Mouse (Mus musculus) frontal cortex, postnatal 10 days (tissue): ENCODE measurements around the gene Cpt1c.
"Not testable (repeated sequence)": the region's sequence is repeated elsewhere in the genome, so short reads cannot be mapped to it uniquely, and the experiment has no call there.

Source experiments
- DNase-seq, 2 experiments: peaks; one replicate each; pipeline ENCODE4 v3.0.0; 2022; ENCODE audit warnings: low spot score in 2 of 2, mixed read lengths in 1 of 2

The Cpt1c gene

DNA sequence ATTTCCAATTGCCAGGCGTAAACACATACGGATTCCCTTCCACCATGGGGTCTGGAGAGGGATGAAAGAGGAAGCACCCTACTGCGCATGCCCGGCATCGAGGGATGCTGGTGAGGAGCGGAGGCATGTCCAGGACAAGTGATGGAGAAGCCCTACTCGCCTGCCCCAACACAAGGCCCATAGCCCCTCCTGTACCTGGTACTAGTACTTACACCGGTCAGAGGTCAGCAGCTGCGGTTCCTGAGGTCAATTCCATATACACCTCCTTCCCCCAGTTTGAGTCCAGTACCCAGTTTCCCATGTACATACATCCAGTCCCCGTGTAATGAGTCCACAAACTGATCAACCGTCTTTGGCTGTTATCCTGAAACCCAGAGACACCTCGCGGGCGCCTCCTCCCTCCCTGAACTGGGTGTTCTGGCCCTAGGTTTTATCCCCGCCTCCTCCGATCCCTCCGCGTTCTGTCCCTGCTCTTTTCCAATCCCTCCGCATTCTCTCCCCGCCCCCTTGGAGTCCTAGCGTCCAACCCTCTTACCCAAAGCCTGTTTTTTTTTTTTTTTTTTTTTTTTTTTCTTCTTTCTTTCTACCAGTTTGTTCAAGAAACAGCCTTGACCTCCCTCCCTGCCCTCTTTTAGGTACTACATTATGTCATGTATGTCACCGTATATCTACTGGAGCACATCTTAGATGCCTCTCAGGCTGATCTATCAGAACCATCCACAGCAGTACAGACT lies at the start of gene Cpt1c:
TSS of gene Cpt1c (minus strand) at position 469 of the 734 bp plus-strand sequence.
- DNase-seq: peak; percentile 84 to 88

DNA sequence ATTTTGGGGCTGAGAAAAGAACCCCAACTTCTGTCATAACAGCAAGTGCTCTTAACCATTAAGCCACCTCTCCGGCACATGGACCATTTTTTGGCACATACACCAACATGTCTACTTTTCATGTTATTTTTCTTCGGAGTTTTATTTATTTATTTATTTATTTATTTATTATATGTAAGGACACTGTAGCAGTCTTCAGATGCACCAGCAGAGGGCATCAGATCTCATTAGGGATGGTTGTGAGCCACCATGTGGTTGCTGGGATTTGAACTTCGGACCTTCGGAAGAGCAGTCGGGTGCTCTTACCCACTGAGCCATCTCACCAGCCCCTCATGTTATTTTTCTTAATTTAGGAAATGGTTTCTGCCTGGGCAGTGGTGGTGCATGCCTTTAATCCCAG lies 49.1 kb upstream of the Cpt1c start:
- DNase-seq: not testable (repeated sequence)

DNA sequence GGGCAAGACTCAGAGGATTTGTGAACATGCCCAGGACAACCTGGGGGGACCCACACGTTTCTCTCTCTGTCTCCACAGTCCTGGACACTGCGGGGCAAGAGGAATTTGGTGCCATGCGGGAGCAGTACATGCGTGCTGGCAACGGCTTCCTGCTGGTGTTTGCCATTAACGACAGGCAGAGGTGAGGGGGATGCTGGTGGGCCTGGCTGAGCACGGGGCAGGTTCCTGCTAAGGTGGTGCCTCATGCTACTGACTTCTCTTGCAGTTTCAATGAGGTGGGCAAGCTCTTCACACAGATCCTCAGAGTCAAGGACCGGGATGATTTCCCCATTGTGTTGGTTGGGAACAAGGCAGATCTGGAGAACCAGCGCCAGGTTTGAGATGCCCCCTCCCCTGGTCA lies 45.6 kb upstream of the Cpt1c start:
- no peak for DNase-seq

GRCm38 (mm10) chr7:45019031-45019571 lies 44.5 kb upstream of the Cpt1c start:
- no peak for DNase-seq

- peak; percentile 80 to 85 for DNase-seq
These were observed 42.8 kb upstream of the Cpt1c start, which contains the start of gene Rras for GRCm38 (mm10) chr7:45017242-45018061. TSS of gene Rras (plus strand) at chr7:45017961.

GRCm38 (mm10) chr7:45016761-45017160 lies 42.1 kb upstream of the Cpt1c start:
- DNase-seq: no peak

- peak; percentile 99 to 100 for DNase-seq
These were observed 41.4 kb upstream of the Cpt1c start, which contains the start of gene Scaf1 for GRCm38 (mm10) chr7:45015957-45016612. TSS of gene Scaf1 (minus strand) at chr7:45016363.

GRCm38 (mm10) chr7:45015344-45015956 lies 40.8 kb upstream of the Cpt1c start:
- DNase-seq: no peak

GRCm38 (mm10) chr7:45014096-45014451 lies 39.4 kb upstream of the Cpt1c start:
- no peak for DNase-seq

DNA sequence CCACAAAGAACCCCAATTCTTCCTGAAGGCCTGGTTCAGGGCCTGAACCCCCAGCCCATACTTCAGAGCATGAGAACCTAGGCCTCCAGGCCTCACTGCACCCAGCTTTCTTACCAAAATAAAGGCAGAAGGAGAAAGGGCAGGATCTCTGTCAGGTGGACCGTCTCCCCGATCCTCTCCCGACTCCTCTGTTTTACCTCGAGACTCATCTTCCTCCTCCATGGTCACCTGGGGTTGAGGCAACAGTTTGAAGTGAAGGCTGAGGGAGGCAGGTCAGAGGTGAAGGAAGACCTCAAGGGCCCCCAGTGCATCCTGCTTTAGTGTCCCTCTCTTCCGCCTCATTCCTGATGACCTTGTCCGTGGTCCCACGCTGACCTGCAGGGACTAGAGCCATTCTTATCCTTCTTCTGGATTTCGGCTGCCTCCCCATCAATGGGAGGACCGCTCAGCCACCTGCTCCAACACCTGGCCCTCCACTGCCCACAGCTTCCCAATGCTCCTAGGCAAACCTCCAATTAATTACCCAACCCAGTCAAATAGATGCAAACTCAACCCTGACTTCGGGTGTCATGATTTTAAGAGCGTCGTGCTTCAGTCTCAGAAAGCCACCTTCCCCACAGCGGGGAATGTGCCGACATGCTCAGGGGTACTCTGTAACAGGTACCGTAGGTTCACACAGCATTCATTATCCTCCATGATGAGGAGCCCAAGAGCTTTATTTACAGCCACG lies 38.9 kb upstream of the Cpt1c start:
- no peak for DNase-seq

GRCm38 (mm10) chr7:45012824-45013223 lies 38.2 kb upstream of the Cpt1c start:
- no peak for DNase-seq

GRCm38 (mm10) chr7:45012011-45012410 lies 37.4 kb upstream of the Cpt1c start:
- DNase-seq: no peak

GRCm38 (mm10) chr7:45008411-45008810 lies 33.8 kb upstream of the Cpt1c start:
- no peak for DNase-seq

DNA sequence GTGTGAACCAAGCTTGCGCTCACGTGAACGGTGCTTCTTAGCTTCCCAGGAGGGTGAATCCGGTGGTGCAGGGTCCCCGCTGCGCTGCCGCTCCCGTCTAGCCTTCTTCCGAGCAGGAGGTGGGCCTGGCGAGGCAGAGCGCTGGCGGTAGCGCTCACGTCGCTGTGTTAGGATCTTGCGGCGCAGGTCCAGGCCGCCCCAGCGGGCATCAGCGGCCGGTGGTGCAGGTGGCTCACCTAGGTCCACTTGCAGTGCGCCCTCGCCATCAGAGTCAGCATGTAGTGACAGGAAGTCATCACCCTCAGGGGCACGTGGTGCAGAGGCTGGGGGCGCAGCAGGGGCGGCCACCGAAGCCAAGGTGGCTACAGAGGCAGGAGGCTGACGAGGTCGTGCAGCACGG lies 33.2 kb upstream of the Cpt1c start:
- DNase-seq: no peak

- no peak for DNase-seq
These were observed 32.5 kb upstream of the Cpt1c start for GRCm38 (mm10) chr7:45007141-45007540.

DNA sequence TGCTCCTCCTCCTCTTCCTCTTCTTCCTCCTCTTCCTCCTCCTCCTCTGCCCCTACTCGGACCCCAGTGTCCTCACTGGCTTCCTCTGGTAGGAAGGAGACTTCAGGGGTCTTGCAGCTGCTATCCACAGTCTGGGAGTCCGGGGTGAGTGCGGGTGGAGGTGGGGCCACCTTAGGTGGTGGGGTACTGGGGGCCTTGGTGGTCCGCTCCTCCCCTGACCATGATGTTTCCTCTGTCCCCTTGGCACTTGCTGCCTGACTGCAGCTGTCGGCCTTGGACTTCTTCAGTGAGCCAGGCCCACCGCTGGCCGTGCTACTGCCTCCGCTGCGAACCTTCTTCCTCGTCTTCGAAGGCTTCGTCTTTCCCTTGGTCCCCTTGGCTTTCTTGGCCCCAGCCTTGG lies 31.9 kb upstream of the Cpt1c start:
- no peak for DNase-seq

- no peak for DNase-seq
These were observed 30.8 kb upstream of the Cpt1c start for GRCm38 (mm10) chr7:45005321-45005992.

DNA sequence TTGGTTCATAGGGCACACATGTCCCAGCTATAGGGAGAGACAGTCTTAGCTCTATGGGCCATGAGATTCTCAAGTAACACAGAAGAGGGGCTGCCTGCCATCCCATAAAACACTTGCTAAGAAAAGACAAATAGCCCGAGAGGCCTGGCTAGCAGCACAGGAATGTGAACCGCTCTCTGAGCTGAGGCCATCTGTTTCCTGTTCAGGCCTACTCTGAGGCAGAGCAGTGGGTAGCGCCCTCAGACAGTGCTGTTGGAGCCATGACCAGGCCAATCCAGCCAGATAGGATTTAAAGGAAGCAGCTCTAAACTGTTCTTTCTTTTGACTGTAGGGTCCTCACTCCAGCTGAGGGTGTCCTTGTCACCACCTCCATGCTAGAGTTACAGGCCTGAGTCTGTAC lies 29.9 kb upstream of the Cpt1c start:
- DNase-seq: no peak

DNA sequence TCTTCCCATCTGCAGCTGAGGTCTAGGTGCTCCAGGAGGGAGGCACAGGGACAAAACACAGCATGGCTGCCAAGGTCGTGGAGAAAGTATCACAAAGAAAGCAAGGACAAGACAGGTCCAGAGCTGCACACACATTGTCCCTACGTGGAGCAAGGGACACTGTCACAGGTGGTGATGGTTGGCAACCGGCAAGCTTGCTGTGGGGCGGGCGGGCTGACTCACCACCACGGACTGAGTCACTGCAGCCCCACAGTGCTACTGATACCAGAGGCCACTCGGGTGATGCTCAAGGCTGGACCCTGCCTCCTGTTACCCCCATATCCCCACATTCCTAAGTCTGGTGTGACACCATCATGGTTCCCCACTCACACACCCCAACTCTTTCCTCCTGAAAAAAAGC lies 27.8 kb upstream of the Cpt1c start:
- DNase-seq: no peak

GRCm38 (mm10) chr7:45000539-45001114 lies 26.0 kb upstream of the Cpt1c start:
- DNase-seq: no peak
